Mouse (Mus musculus) heart, adult 8-10 months (tissue): ENCODE measurements around the gene Trmt2a. TPM values are rescaled to one million over a fixed set of nuclear protein-coding genes. Genes with fewer than 3 reads are reported as not detected.

Experiments
- DNase-seq: peaks from one replicate; pipeline ENCODE4 v3.0.0; 2022; ENCODE audit warnings: low spot score
- total RNA-seq, 4 experiments: library from RNA; stranded (reverse); gene quantifications; 2 replicates each; pipeline ENCODE4 v1.2.4; 2022

Gene Trmt2a
- total RNA-seq, 4 experiments from 2014 or later, result 15.8 to 19.5 (median 17.7) TPM

DNA sequence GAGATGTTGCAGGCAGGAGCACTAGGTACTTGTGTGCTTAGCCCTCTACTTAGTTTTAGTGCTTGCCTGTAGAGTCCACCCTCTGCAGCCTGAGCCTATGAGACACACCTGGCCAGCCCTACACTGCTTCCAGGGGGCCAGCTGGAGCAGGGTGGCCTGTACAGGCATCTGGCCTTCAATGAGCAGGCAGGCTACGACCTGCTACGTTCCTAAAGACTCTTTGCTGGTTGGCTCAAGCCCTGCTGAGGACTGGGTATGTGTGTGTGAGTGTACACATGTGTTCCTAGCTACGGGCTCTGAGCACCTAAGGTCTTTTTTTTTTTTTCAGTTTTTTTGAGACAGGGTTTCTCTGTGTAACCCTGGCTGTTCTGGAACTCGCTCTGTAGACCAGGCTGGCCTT is 17.0 kb upstream of the Trmt2a start:
- DNase-seq, result no peak

DNA sequence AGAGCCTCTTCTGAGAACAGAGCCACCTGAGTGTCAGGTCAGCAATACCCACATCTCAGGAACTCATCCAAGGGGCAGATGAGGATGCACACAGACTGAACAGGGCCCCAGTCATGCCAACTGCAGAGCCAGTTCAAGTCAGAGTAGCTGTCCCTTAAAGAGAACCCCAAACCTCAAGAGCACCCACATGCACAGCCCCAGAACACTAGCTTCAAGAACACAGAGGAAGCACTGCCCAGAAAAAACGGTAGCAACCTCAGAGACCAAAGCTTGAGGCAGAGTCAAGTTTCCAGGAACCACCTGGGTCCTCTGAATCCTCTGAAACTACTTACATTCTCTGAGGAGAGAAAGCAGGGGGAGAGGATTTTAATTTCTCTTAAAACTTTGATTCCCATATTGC is 15.0 kb upstream of the Trmt2a start:
- DNase-seq, result no peak

DNA sequence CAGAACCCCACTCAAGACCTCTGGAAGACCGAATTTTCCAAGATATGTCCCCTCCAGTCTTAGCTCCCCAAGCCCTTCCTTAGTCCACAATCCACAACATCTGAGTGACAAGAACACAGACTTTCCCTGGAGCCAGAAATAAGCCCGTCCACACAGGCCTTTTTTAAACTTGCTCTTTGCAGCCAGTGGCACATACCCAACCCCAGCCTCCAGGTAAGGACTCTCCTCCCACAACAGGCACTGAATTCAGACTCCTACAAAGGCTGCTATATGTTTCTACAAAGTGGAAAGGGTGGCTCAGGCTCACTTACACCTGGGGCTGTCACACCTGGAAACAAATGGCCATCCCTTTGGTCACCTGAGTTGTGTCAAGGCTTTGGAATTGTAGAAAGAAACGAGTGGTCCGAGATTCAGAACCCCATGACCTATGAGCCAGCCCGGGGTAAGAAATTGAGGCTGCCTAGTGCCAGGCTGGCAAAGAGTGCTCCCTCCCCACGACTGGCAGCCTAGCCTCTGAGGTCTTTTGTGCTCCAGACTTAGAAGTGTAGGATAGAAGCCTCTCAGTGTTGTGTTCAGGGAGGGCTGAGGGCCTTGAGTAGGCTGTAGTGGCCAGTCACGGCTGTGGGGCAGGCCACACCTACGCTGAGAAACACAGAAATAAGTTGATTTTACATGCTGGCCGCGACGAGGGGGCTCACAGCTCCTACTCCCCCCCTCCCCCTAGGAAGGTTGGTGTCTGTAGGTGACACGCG is 14.4 kb upstream of the Trmt2a start:
- DNase-seq, result no peak

DNA sequence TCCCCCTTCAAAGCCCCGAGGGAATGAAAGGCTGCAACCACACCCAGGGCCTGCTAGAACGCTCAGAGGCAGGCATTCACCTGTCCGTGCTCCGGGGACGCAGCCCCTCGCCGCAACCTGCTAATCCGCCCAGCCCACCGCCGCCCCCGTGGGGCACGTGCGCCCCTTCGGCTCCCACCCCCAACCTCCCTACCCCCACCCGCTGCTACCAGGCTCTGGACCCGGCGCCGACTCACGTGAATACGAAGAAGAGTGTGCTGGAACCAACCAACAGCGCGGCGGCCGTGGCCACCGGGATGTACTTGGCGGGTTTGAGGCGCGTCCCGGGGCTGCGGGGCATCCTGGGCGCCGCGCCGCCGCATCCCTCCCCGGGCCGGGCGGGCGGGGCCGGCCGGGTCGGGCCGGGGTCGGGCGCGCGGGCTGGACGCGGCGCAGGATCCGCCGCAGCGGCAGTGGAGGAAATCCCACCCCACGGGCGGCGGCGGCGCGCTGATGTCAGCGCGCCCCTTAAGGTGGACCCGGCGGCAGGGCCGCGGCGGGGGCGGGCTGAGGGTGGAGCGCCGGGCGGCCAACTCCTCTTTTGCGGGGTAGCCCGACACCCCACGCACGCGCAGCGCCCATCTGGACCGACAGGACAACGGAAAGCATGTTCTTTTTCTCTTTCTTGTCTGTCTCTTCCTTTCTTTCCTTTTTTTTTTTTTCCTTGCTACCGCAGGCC is 13.6 kb upstream of the Trmt2a start, which contains the start of gene Zdhhc8:
Zdhhc8 (minus strand) TSS at position 466 of the 718 bp plus-strand sequence.
- peak; percentile 54 for DNase-seq

DNA sequence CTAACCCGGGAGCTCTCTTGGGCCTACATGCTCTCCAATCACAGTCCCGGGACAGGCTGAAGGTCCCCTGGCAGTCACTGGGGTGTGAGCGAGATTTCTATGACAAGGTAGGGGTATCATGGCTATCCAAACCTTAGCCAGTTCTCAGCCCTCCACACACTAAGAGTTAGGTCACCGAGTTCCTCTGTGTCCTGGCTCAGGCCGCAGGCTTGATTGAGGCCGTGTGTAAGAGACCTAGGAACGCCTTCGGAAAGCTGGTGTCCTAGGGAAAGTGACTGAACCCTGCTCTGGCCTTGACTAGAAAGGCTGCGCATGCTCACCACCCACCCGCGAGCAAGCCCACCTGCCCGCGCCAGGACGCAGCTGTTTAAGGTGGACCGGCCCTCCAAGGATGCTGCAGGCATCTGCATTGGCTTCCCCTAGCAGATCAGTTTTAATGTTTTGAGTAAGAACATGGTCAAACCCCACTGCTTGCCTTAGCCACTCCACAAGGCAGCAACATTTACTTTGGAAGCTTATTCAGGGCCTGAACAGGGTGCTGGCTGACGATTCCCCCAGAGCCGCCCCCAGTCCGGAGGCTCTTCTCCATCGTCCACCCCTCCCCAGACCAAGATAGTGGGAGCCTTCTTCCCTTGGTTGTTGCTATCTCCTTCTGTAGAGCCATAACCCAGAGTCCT is 13.0 kb upstream of the Trmt2a start:
- DNase-seq, result peak; percentile 73

DNA sequence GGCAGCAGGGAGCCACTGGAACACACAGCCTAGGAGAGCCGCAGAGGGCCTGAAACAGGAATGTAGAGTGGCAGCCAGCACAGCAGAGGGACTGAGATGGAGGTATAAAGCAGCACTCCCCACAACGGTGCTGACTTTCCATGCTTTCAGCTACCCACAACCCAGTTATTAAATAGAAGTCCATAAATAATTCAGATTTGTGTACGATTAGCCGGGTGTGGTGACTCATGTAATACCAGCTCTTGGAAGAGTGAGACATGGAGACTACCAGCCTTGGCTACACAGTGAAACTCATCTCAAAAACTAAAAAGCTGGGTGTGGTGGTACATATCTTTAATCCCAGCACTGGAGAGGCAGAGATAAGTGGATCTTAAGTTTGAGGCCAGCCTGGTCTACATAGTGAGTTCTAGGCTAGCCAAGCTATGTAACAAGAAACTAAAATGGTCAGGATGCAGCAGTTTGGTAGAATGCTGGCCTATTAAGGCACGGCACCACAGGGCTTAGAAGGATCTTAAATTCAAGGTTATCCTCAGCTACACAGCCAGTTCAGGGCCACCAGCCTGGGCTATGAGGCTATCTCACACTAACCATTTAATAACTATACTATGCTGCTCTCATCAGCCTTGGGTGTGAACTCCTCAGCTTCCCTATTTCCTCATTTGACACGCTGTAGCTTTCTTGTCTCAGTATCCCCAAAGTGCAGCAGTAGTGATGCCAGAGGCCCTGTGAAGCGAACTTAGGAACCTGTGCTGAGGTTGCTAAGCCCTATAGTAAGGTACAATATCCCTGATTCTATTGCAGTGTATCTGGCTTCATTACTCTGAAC is 11.6 kb upstream of the Trmt2a start:
- no peak for DNase-seq

DNA sequence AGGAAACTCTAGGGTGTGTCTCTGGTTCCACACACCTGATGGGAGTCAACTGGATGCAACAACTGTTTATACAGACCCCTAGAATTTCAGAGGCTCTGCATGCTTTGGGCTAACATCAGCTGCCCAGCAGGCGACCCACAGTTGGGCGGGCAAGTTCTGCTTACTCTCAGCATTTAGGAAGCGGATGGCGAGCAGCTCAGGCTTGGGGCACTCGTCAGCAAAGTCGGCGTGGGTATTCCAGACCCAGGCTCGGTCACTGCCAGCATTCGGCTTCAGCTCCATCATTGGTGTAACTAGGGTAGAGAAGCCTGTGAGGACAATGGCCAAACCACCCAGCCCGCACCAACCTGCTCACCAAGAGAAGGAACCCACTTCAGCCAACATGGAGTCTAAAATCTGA is 6.9 kb upstream of the Trmt2a start:
- DNase-seq, result no peak

DNA sequence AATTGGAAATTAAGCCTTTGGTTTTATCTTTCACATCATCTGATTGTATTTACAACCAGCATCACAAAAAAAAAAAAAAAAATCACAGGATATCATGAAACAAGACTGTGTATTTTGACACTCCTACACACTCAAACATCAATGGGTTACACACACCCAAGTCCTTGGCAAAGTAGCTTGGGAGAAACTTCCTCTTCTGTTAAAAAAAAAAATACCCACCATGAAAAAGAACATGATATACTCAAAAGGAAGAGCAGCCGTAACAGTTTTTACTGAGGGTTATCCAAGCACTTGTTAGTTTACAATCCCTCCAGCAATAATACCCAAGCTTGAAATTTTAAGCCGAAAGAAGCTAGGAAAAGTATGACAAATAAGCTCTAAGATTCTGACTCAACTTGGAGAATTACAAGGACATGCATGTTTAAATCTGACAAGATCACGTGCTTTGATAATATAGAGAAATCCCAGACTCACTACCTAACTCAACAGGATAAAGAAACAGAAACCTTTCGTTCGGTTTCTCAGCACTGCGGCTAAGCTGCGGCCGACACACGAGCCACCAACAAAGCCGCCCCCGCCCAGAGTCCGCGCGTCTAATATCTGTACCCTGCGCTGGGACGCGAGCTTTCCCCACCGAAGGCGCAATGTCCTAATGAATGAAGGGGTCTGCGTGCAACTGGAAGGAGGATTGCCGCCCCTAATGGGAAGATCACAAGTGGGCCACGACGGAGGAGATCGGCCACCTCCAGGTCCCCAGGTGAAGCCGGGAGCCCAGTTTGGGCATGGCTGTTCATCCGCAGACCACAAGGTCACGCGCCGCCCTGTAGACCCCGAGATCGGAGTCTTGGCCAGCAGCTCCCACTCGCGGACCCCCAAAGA is 719 bp upstream of the Trmt2a start:
- DNase-seq, result no peak

DNA sequence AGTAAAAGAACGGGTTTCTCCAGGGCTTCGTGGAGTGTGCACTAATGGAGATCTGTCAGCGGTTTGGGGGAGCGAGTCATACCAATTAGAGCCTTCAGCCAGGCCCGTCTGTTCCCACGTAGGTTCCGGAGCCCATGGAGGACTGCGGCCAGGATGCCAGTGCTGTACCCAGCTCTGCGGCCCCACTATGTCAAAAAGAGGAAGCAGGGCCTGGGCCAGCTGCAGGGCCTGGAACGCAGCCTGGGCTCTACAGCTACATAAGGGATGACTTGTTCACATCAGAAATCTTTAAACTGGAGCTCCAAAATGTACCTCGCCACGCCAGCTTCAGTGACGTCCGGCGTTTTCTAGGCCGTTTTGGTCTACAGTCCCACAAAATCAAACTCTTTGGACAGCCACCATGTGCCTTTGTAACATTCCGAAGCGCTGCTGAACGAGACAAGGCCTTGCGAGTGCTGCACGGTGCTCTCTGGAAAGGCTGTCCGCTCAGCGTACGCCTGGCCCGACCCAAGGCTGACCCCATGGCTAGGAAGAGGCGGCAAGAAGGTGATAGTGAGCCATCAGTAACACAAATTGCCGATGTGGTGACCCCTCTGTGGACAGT is 987 bp downstream of the Trmt2a start:
- DNase-seq, result peak; percentile 47

DNA sequence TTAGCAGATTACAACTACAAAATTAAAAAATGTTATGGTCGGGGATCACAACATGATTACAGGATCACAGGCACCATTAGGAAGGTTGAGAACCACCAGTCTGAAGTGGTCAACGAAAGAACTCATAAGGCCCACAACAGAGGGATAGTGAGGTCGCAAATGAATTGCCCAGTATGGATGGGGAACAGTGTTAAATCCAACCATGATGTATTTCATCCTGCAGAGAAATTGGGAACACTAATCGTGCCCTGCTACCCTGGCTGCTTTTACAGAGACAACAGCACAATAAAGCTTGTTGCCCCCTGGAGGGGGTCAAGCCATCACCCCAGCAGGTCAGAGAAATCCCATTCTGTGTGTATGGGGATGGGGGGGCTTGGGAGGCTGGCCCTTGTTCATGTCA is 1.8 kb downstream of the Trmt2a start:
- DNase-seq, result no peak

DNA sequence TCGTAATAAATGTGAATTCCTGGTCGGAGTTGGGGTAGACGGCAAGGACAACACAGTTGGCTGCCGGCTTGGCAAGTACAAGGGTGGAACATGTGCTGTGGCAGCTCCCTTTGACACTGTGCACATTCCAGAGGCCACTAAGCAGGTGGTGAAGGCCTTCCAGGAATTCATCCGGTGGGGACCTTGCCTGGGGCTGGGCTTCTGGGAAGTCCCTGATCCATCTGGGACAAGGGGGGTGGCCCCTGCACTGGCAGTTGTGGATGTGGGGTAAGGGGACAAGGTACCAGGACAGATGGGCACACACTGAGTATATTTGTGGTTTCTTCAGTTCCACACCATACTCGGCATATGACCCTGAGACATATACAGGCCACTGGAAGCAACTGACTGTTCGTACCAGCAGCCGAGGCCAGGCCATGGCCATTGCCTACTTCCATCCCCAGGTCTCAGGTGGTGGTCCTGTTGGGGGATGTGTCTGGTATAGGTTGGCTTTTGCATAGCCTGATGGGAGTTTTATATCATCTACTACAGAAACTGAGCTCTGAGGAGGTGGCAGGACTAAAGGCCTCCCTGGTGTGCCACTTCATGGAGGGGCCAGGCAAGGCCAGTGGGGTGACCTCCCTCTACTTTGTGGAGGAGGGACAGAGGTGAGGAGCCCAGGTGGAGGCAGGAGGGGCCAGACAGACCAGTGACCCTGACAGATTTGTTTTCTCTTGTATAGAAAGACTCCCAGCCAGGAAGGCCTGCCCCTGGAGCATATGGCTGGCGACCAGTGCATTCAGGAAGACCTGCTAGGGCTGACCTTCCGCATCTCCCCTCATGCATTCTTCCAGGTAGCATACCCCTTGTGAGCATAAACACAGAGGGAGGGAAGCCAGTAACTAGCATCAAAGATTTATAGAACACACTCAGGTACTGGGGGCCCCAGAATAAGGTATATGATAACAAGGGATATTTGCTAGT is 2.6 kb downstream of the Trmt2a start:
- DNase-seq, result no peak

DNA sequence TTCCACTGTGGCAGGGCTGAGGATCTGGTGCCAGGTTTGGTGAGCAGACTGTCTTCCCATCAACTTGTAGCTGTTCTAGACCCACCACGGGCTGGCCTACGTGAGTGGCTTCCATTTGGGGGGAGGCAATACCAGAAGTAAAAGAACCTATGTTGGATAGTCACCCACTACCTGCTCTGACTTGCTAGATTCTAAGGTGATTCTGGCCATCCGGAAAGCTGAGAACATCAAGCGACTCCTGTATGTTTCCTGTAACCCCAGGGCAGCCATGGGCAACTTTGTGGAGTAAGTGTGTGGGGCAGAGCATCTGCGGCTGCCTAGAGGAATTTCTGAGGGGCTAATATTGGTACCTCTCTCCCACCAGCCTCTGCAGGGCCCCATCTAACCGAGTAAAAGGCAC is 4.3 kb downstream of the Trmt2a start:
- no peak for DNase-seq

DNA sequence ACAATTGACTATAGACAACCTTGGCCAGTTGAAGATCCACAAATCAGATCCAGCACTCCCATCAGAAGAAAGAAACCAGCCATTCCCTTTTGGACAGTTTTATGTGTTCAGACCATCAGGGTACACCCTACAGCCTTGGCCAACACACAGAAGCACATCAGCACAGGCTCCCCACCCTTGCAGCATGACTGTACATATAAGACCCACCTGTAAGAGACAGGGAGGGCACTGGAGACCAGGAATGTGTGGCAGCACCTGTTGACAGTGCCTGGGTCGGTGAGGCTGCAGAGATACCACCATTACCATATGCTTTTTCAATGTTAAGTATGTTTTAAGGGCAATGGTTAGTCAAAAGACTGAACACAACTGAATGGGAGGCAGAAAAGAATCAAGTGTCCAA is 5.4 kb downstream of the Trmt2a start:
- DNase-seq, result no peak

DNA sequence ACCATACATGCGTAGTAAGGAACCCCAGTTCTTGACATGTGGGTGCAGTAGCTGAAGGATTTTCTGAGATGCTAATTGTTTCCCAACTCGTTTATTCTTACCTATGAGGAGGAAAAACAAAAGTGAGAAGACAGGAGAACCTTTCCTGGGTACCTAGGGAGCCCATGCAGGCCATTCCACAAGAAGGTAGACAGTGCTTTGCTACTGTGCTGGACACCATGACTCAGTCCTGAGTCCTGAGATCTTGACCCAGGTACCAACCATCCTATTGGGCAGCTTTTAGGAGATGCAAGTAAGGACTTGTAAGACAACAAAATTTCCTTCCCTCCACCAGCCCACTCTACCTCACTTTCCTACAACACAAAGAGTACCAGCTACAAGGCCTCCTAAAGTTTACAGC is 9.7 kb downstream of the Trmt2a start, which contains the start of gene Gm49776:
Gm49776 (minus strand) TSS at position 101 of the 400 bp plus-strand sequence.
- no peak for DNase-seq

DNA sequence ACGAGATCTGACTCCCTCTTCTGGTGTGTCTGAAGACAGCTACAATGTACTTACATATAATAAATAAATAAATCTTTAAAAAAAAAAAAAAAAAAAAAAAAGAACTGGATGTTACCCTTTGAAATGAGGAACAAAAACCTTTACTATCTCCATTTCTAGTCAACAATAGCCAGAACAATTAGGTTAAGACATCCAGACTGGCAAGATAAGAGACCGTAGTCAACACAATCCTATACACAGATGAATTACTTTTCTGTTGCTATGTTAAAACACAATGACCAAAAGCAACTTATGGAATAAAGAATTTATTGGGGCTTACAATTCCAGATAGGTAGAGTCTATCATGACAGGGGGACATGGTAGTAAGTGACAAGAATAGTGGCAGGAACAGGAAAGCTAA is 16.5 kb downstream of the Trmt2a start:
- no peak for DNase-seq

DNA sequence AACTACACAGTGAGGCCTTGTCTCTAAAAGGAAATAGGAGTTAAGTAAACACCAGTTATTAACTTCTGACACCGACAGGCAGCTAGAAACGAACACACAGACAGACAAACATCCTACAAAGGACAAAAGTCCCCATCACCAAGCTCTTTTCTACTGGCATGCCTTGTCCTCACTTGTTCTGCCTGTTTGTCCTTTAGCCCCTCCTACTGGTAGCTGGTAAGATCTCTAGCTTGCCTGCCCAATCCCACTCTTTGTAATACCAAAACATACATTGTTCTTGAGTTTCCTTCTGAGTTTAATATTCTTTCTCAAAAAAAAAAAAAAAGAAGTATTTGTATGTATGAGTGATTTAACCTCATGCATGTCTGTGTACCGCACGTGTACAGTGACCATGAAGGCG is 19.7 kb downstream of the Trmt2a start:
- DNase-seq, result no peak

DNA sequence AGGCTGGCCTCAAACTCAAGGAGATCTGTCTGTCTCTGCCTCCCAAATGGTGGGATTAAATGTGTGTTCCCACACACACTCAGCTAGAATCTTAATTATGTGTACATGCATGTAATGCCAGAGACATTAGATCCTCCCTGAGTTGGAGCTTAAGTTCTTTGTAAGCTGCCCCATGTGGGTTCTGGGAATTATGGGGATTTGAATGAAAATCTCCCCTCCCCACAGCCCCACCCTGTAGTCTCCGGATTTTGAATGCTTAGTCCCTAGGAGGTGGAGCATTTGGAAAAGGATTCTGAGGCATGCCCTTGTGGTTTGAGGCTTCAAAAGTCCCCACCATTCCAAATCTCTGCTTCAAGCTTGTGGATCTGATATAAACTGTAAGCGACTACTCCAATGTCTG is 26.7 kb downstream of the Trmt2a start:
- no peak for DNase-seq

DNA sequence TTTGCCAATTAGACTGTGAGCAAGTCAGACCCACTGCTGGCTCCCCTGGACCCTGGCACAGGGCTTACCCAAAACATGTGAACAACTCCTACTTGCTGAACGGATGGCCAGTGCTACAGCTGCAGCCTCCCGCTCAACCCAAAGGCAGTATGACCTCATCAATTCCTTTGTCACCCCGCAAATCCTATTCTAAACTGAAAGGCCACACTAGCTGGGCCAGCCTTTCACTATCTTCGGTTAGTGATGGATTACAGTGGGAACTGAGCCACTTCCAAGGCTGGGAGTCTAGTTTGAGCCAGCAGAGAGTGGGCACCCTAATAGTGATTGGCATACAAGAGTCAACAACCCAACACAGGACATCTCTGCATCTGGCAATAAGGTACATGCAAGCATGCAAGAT is 39.7 kb downstream of the Trmt2a start:
- peak; percentile 4 for DNase-seq

DNA sequence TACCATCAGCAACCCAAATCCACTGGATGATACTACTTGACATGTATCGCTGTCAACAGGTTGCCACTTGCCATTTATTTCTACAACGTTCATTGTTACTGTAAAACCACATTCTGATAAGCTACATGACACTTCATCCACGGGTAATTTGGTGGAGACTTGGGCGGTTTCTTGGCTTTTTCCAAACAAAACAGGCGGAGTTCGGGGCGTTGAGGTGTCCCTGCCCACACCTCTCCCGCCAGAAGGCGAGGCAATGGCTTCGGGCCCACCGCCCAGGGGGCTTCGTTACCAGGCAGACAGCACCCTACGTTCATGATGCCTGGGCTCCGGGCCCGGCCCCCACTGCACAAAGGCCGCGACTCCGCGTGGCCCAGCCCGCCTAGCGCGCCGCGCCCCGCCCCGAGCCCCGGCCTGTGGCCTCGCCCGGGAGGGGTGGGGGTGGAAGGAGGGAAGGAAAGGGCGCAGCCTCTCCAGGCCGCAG is 40.1 kb downstream of the Trmt2a start:
- DNase-seq, result no peak
